Mouse (Mus musculus) kidney, embryonic 15.5 days (tissue): ENCODE measurements around the gene Gm3543. TPM values are rescaled to one million over a fixed set of nuclear protein-coding genes. Genes with fewer than 3 reads are reported as not detected.
"Not testable (repeated sequence)": the region's sequence is repeated elsewhere in the genome, so short reads cannot be mapped to it uniquely, and the experiment has no call there.

Source experiments
- ATAC-seq: fragments of 200-750 bp; cut with Nextera tagmentation; replicated peaks from 2 replicates; pipeline ENCODE4 v1.8.0; 2017; ENCODE audit warnings: moderate TSS enrichment; ENCODE audit not compliant: low FRiP score
- H3K27ac ChIP-seq: fragments of 300-500 bp; sonication (generic); 2 replicates; pipeline ENCODE4 v1.5.1; 2015; ENCODE audit warnings: mild to moderate bottlenecking, inconsistent platforms
- H3K27me3 ChIP-seq: fragments of 300-500 bp; sonication (generic); 2 replicates; pipeline ENCODE4 v1.6.1; 2015; ENCODE audit warnings: inconsistent platforms
- H3K36me3 ChIP-seq: fragments of 300-500 bp; sonication (generic); 2 replicates; pipeline ENCODE4 v1.6.1; 2015; ENCODE audit warnings: inconsistent platforms
- H3K4me1 ChIP-seq: fragments of 300-500 bp; sonication (generic); 2 replicates; pipeline ENCODE4 v1.6.1; 2015; ENCODE audit warnings: inconsistent platforms
- H3K4me2 ChIP-seq: fragments of 300-500 bp; sonication (generic); 2 replicates; pipeline ENCODE4 v1.6.1; 2015; ENCODE audit warnings: moderate library complexity, mild to moderate bottlenecking, inconsistent platforms
- H3K4me3 ChIP-seq: fragments of 300-500 bp; sonication (generic); replicated peaks from 2 replicates; pipeline ENCODE4 v1.5.1; 2015; ENCODE audit warnings: mild to moderate bottlenecking, inconsistent platforms
- H3K9ac ChIP-seq: fragments of 300-500 bp; sonication (generic); 2 replicates; pipeline ENCODE4 v1.6.1; 2015; ENCODE audit warnings: mild to moderate bottlenecking, inconsistent platforms
- H3K9me3 ChIP-seq: fragments of 300-500 bp; sonication (generic); replicated peaks from 2 replicates; pipeline ENCODE4 v1.6.1; 2016; ENCODE audit warnings: inconsistent platforms
- WGBS: fragments of 180-500 bp; shearing (Covaris S2); methylation state at CpG from one replicate; pipeline ENCODE4 v1.1.7; 2015; ENCODE audit warnings: mixed read lengths; 5-methylcytosine and 5-hydroxymethylcytosine counted together
- polyA plus RNA-seq: library from polyadenylated mRNA; unstranded; fragments of >200 nt; fragmentation: Nextera tagmentation; extraction: Ambion mirVana; gene quantifications from 2 replicates; pipeline ENCODE4 v1.2.1, GENCODE M21; 2015

Gm3543 gene
- not detected in 2 replicates for polyA plus RNA-seq

DNA sequence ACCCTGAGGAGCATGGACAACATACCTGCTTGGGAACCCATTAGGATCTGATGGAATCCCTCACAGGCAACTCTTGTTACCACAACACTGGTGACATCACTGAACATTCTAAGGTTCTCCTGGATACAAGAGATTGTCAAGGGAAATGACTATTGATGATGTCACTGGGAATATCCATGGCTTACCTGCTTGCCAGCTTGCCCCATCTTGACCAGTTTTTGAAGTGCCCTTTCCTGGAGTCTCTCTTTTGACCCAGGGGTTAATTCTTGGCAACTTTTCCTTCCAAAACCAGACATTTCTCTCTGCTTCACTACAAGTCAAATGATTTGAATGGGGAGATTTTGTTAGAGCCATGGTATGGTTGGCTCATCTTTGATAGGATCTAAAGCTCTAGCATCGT is at the start of gene Gm3543:
Gene Gm3543, minus strand, starts transcription at position 101 of the 400 bp plus-strand sequence.
- WGBS, result 67% methylated on average over 1 of the region's 1 CpGs
- H3K36me3 ChIP-seq, H3K4me1 ChIP-seq, H3K27ac ChIP-seq, H3K27me3 ChIP-seq, H3K4me3 ChIP-seq, H3K4me2 ChIP-seq, H3K9ac ChIP-seq, ATAC-seq, H3K9me3 ChIP-seq: not testable (repeated sequence)

DNA sequence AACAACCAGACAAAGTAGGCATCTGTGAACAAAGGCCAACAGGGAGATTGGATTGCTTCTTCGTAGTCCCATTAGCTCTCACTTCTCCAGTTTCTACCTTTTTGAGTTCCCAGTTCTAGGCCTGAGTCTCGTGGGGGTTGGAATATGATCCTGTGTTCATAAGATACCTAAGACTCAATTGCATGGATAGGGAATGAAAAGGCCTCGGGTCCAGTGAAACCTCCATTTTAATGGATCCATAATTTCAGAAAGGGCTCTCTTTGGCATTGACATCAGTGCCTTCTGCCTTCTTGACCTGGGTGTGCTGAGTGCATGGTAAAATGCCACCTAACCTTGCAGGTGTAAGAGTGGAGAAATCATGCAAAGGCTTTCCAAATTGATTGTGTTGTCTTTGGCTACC is 14.5 kb downstream of the Gm3543 start:
- not testable (repeated sequence) for ATAC-seq

DNA sequence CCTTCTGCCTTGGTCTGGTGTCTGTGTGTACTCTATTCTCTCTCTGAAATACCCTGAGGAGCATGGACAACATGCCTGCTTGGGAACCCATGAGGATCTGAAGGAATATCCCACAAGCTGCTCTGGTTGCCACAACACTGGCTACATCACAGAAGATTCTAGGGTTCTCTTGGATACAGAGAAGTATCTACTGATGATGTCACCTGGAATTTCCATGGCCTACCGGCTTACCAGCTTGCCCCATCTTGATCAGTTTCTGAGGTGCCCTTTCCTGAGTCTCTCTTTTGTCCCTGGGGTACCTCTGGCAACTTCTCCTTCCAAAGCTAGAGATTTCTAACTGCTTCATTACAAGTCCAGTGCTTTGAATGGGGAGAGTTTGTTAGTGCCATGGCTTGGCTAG is 15.3 kb downstream of the Gm3543 start, which contains the start of gene Gm6401:
Gene Gm6401, minus strand, starts transcription at position 101 of the 400 bp plus-strand sequence.
- not testable (repeated sequence) for H3K36me3 ChIP-seq, ATAC-seq, H3K9ac ChIP-seq, H3K27me3 ChIP-seq, H3K4me3 ChIP-seq, H3K27ac ChIP-seq, H3K4me2 ChIP-seq, H3K9me3 ChIP-seq, H3K4me1 ChIP-seq
- 76% methylated on average over 1 of the region's 1 CpGs for WGBS

More for the DNA sequence above, 14.5 kb downstream of the Gm3543 start:
- not testable (repeated sequence) for H3K36me3 ChIP-seq, H3K9ac ChIP-seq, H3K4me1 ChIP-seq, H3K27ac ChIP-seq, H3K4me3 ChIP-seq, H3K27me3 ChIP-seq, H3K9me3 ChIP-seq, H3K4me2 ChIP-seq
- 63% methylated on average over 3 of the region's 3 CpGs for WGBS

DNA sequence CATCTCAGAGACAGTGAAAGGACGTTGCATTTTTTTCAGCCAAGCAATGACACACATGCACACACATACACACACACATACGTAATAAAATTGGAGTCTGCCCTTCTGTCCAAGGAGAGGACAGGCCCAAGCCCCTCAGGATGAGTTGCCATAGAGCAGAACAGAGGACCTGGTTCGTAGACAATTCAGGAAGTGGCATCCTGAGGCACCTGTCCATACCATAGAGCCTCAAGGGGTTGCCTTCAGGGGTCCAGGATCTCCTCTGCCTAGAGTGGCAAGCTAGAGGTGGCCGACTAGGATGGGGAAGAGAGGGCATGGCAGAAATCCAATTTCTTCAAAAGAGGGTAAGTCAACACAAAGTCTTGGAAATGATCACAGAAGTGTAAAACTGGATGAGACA is 19.0 kb downstream of the Gm3543 start:
- H3K4me2 ChIP-seq, H3K4me3 ChIP-seq, H3K27ac ChIP-seq, ATAC-seq, H3K9ac ChIP-seq, H3K4me1 ChIP-seq, H3K27me3 ChIP-seq, H3K9me3 ChIP-seq, H3K36me3 ChIP-seq: not testable (repeated sequence)
- 80% methylated on average over 4 of the region's 4 CpGs for WGBS

DNA sequence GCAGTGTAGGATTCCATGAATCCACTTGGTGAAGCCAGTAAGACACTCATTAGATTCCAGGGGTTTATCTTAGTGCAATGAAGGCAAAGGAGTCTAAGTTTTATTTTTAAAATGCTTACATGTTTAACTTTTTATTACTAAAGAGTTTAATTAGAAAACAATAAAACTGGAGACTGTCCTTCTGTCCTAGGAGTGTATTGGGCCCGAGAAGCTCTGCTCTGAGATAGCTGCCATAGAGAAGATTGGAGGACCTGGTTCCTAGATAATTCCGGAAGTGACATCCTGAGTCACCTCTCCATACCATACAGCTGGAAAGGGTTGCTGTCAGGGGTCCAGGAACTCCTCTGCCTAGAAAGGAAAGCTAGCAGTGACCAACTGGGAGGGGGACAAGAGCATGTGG is 39.4 kb downstream of the Gm3543 start, which contains the start of gene 1700024B05Rik:
Gene 1700024B05Rik, plus strand, starts transcription at position 301 of the 400 bp plus-strand sequence.
- not testable (repeated sequence) for H3K9me3 ChIP-seq, H3K4me2 ChIP-seq, H3K9ac ChIP-seq, H3K27me3 ChIP-seq, H3K36me3 ChIP-seq, H3K4me1 ChIP-seq, H3K4me3 ChIP-seq, H3K27ac ChIP-seq, ATAC-seq
- 100% methylated on average over 2 of the region's 2 CpGs for WGBS

Other genes starting within 250 kb of the Gm3543 start
- not detected in 2 replicates for gene Gm7929, start 232.7 kb downstream of the Gm3543 start, polyA plus RNA-seq
- gene Gm47189, start 210.9 kb downstream of the Gm3543 start, polyA plus RNA-seq, result not detected in 2 replicates
- not detected in 2 replicates for gene Gm7980, start 76.0 kb downstream of the Gm3543 start, polyA plus RNA-seq
- not detected in 2 replicates for gene 1700049E17Rik1, start 58.4 kb downstream of the Gm3543 start, polyA plus RNA-seq
- gene 1700024B05Rik, start 39.3 kb downstream of the Gm3543 start, polyA plus RNA-seq, result not detected in 2 replicates
- gene Gm6401, start 15.4 kb downstream of the Gm3543 start, polyA plus RNA-seq, result not detected in 2 replicates
- not detected in 2 replicates for gene Gm7951, start 134.0 kb upstream of the Gm3543 start, polyA plus RNA-seq
- not detected in 2 replicates for gene Gm17027, start 179.3 kb upstream of the Gm3543 start, polyA plus RNA-seq
- not detected in 2 replicates for gene Gm3573, start 207.5 kb upstream of the Gm3543 start, polyA plus RNA-seq